Mouse (Mus musculus) C2C12 (cell line): Measurements from ENCODE around the gene Atp13a4.

ENCODE experiments used
- CTCF ChIP-seq: IDR thresholded peaks from one replicate; pipeline ENCODE4 v1.5.1; 2011; ENCODE audit not compliant: control insufficient read depth, insufficient read depth, insufficient read length
- MYOD1 ChIP-seq: IDR thresholded peaks from one replicate; pipeline ENCODE4 v1.6.1; 2011; ENCODE audit warnings: low read depth; ENCODE audit not compliant: control insufficient read depth, insufficient read length
- USF1 ChIP-seq: IDR thresholded peaks from one replicate; pipeline ENCODE4 v1.6.1; 2011; ENCODE audit warnings: low read depth, mild to moderate bottlenecking, control low read depth, moderate library complexity

DNA sequence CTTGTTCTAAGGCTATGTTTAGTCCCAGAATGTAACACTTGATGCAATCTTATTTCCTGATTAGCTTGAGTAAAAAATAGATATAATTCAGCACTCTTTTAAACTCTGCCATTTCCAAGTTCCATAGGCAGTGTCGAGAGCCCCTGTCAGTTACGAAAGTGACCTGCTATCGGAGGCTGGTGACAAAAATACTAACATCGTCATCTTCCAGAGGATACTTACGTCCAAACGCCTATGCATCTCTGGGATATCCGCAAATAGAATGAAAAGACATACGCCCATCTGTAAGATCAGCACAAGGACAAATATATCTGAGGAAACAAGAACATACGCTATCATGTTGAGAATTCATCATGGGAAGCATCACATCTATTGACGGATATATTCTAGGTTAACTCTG is 137.3 kb downstream of the Atp13a4 start:
- no peak for TF ChIP-seq CTCF
- no peak for TF ChIP-seq USF1
- TF ChIP-seq MYOD1, result no peak
